Mouse (Mus musculus) fat pad, adult 2 months (tissue): ENCODE results near the gene Pilra.

Experiments used
- DNase-seq: peaks from one replicate; pipeline ENCODE4 v3.0.0-alpha.2; 2011; ENCODE audit warnings: low read depth, low spot score; ENCODE audit errors: extremely low read depth

The Pilra gene

DNA sequence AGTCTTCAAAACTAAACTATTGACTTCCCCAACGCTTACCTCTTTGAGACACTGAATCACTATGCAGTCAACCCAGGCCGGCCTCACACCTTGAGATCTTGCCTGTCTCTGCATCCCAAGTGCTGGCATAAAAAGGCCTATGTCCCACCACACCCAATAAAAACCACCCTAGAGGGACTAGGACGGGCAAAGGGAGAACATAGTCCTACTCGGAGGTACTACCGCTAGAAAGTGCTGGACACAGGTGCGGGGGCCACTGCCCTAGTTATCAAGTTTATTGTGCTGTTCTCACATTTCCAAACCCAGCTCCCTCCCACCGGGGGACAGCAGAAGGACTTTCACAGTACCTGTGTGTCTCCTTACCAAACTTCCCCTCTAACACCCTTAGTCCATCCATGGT is 54.4 kb downstream of the Pilra start:
- DNase-seq = no peak

DNA sequence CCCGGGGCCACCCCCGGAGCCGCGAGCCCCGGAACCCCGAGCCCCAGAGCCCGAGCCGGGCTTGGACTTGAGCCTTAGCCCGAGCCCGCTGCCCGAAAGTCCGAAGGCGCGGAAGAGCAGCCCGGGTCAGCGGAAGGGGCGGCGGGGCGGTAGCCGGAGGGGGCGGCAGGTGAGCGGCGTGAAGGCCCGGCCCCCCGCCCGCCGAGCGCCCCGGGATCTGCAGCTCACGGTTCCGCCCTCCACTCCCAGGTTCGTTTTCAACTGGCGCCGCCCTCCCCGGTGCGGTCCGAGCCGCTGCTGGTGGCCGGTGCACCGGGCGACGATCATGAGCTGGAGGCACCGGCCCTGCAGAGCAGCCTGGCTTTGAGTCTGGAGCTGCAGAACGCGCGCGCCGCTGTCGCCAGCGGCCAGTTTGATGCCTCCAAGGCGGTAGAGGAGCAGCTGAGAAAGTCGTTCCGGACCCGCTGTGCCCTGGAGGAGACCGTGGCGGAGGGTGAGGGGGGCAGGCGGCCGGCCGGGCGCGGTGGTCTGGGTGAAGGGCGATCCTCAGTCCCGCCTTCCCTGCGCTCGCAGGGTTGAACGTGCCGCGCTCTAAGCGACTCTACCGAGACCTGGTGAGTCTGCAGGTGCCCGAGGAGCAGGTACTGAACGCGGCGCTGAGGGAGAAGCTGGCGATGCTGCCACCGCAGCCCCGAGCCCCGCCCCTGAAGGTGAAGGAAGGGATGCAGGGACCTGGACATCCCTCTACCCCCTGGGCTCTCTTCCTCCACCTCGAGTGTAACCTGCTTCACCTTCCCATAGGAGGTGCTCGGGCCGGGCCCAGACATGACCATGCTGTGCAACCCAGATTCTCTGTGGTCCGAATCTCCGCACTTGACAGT is 56.8 kb downstream of the Pilra start:
- no peak for DNase-seq

DNA sequence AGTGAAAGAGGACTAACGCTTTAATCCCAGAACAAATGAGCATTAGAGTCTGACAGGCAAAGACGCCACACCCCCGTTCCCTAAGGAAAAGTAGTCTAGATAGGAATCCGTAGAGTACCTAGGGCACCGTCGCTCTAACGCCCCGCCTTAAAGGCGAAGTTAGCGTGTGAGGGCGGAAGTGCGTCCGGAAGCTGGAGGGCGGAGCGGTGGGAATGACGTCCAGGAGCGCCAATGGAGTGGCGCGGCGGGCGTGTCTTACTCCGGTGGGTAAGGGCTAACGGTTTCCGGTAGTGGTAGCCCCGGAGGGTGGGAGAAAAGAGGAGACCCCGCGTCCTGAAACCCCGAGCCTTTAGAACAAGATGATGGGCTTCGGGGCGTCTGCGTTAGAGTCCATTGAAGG is 57.4 kb downstream of the Pilra start, which contains the start of gene Ppp1r35:
TSS of gene Ppp1r35 (plus strand) at position 215 of the 400 bp plus-strand sequence.
- peak; percentile 70 for DNase-seq

DNA sequence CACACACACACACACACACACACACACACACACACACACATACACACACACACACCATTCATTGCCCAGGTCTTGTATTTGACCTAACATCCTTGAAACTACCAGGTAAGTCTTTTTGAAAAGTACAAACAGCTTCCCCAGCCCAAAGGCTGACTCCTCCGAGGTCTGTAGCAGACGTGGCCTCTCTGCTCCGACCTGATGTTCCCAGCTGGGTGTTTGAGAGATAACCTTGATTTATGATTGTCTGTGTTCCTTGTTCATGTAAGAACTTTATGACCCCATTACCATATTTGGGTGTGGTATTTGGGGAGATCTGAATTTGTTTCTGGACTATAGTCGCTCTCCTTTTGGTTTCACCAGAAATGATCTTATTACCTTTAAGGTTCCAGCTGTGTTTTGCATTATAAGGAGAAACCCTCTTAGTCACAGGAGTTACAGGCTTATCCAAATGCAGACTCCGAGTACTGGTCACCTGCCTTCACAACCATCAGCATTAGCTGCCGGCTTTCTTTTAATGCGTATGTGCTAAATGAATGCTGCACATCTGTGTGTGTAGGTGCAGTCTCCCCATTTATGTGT is 58.7 kb downstream of the Pilra start:
- no peak for DNase-seq

DNA sequence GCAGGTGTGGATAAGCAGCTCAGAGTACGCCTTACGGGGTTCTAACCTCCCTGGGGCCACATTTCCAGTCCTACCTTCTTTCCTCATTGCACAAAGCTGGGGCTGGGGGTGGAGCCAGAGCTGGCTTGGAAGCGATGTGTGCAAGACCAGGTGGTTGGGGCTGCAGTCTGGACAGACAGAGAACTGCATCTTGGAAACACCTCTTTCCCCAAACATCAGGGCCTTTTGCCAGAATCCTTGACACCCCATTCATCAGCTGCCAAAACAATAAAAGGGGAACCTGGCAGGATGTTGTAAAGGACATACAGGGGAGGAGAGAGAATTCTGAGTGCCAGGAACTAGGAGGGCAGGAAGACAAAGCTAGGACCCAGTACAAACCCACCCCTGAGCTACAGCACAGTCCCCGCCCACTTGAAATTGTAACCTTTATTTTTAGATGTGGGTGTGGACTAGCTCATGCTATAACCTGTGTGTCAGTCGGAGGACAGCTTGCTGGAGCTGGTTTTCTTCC is 59.6 kb downstream of the Pilra start:
- peak; percentile 85 for DNase-seq

DNA sequence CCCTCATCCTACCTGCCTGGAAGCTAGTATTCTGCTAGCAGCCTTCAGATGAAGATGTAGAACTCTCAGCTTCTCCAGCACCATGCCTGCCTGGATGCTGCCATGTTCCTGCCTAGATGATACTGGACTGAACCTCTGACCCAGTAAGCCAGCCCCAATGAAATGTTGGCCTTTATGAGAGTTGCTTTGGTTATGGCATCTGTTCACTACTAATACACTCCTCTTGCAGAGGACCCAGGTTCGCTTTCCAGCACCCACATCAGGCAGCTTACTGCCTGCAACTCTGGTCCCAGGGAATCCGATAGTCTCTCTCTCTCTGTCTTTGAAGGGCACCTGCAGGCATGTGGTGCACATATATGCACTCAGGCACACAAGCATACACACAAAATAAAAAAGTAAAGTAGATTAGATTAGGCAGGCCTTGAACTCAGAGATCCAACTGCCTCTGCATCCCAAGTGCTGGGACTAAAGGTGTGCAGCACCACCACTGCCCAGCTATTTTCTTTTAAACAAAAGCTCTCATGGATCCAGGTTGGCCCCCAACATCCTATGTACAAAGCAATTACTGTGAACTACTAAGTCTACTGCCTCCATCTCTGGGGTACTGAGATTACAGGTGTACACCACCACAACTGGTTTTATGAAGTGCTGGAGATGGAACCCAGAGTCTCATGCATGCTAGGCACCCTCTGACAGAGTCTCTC is 60.3 kb downstream of the Pilra start:
- DNase-seq = no peak

DNA sequence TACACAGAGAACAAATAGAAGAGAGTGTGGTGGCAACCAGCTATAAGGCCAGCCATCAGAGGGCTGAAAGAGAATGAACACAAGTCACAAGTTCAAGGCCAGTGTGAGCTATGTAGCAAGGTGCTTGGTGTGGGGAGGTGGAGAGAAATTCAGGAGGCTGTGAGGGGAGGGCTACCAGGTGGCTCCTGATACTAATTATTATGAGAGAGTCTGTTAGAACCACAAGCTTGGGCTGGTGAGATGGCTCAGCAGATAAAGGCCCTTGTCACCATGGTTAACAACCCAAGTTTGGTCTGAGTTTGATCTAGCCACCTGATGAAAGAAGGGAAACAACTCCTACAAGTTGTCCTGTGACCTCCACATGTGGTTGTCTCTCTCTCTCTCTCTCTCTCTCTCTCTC is 63.3 kb downstream of the Pilra start:
- no peak for DNase-seq
